Mouse (Mus musculus) intestine, embryonic 16.5 days (tissue): Measurements from ENCODE around the gene Bag3. TPM values are rescaled to one million over a fixed set of nuclear protein-coding genes. Genes with fewer than 3 reads are reported as not detected.

Experiments
- ATAC-seq: fragments of 200-750 bp; cut with Nextera tagmentation; 2 replicates; pipeline ENCODE4 v1.8.0; 2017; ENCODE audit warnings: moderate TSS enrichment, moderate library complexity
- H3K27ac ChIP-seq: fragments of 300-500 bp; sonication (generic); 2 replicates; pipeline ENCODE4 v1.5.1; 2014; ENCODE audit warnings: mild to moderate bottlenecking, low read length
- H3K27me3 ChIP-seq: fragments of 300-500 bp; sonication (generic); replicated peaks from 2 replicates; pipeline ENCODE4 v1.6.1; 2014; ENCODE audit warnings: low read length, control low read depth, mixed read lengths; ENCODE audit not compliant: control insufficient read depth, insufficient read depth
- H3K36me3 ChIP-seq: fragments of 300-500 bp; sonication (generic); 2 replicates; pipeline ENCODE4 v1.6.1; 2014; ENCODE audit warnings: low read length, control low read depth; ENCODE audit not compliant: control insufficient read depth, insufficient read depth
- H3K4me1 ChIP-seq: fragments of 300-500 bp; sonication (generic); 2 replicates; pipeline ENCODE4 v1.6.1; 2014; ENCODE audit warnings: low read length, control low read depth, mixed read lengths; ENCODE audit not compliant: control insufficient read depth, insufficient read depth
- H3K4me2 ChIP-seq: fragments of 300-500 bp; sonication (generic); 2 replicates; pipeline ENCODE4 v1.6.1; 2014; ENCODE audit warnings: low read depth, low read length, control low read depth
- H3K4me3 ChIP-seq: fragments of 300-500 bp; sonication (generic); 2 replicates; pipeline ENCODE4 v1.5.1; 2014; ENCODE audit warnings: mild to moderate bottlenecking, low read length
- H3K9ac ChIP-seq: fragments of 300-500 bp; sonication (generic); 2 replicates; pipeline ENCODE4 v1.6.1; 2014; ENCODE audit warnings: low read depth, low read length
- H3K9me3 ChIP-seq: fragments of 300-500 bp; sonication (generic); 2 replicates; pipeline ENCODE4 v1.6.1; 2016; ENCODE audit warnings: low read length, control low read depth; ENCODE audit not compliant: control insufficient read depth
- WGBS: fragments of 180-500 bp; shearing (Covaris S2); extraction: QIAGEN DNeasy Blood & Tissue Kit; methylation state at CpG from one replicate; pipeline ENCODE4 v1.1.7; 2014; 5-methylcytosine and 5-hydroxymethylcytosine counted together
- polyA plus RNA-seq: library from polyadenylated mRNA; unstranded; fragments of >200 nt; fragmentation: Nextera tagmentation; extraction: Ambion mirVana; gene quantifications from 2 replicates; pipeline ENCODE4 v1.2.1, GENCODE M21; 2015

Bag3 gene
- polyA plus RNA-seq, 1 experiment from 2014 or later = 11.3 TPM

GRCm38 (mm10) chr7:128532441-128533166 is 9.2 kb downstream of the Bag3 start:
- H3K4me2 ChIP-seq = no peak overlapping the region
- H3K9ac ChIP-seq = no peak overlapping the region
- H3K9me3 ChIP-seq = no peaks in the 10 kb centered on the region
- peaks cover 60% of the 10 kb centered on the region for H3K4me1 ChIP-seq
- H3K27ac ChIP-seq = 0 out of 2 replicates have a peak overlapping the region, but pooled peaks have one; percentile 31
- 67% methylated on average over 6 of the region's 6 CpGs for WGBS
- ATAC-seq = no peak
- H3K4me3 ChIP-seq = no peak overlapping the region
- no peaks in the 10 kb centered on the region for H3K27me3 ChIP-seq
- H3K36me3 ChIP-seq = no peaks in the 10 kb centered on the region

DNA sequence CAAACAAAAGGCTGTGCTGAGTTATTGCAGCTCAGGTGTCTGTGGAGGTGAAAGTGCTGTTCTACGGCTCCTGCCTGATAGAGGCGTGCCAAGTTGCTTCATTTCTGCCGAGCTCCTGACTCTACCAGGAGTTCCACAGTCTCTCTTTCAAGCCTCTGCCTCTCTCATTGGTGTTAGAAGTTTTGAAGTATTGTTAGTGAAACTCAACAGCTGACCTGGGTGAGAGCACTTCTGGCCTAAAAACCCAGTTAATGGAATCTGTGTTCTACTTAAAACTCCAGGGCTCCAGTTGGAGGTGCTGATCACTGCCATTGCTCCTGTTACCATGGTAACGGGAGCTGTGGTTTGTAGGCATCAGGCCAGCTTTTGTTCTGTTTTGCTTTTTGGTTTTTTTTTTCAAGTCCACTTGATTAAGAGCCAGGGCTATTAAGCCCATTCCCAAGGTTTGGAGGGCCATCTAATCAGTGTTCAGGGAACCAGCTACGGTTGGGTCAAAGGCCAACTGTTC is 11.6 kb downstream of the Bag3 start:
- Histone ChIP-seq H3K9ac (no peak overlapping the region), H3K36me3 (peaks cover 2% of the 10 kb centered on the region; the same call in 1 of the 2 replicates), H3K9me3 (no peaks in the 10 kb centered on the region), H3K27me3 (no peaks in the 10 kb centered on the region), H3K4me3 (no peak overlapping the region), H3K4me2 (no peak overlapping the region), H3K27ac (no peak overlapping the region), H3K4me1 (peaks cover 49% of the 10 kb centered on the region)
- 46% methylated on average over 5 of the region's 5 CpGs for WGBS
- peak; percentile 67 for ATAC-seq

DNA sequence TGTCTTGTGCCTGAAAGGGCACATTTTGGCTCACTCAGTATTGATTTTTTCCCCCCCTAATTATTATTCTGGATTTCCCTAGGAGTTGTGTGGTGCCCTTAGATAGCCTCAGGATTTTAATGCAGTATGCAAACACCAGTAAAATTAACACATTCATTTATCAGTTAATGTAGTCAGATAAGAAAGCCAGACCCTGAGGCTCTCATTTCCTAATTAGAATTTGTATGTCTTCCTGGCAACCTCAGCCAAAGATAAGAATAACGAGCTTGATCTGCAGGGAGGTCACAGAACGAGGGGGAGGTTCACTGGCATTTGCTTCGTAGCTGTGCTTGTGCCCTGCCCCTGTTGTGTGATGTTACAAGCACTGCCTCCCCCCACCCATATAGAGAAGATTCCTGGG is 12.7 kb downstream of the Bag3 start:
- Histone ChIP-seq H3K4me3 (no peak overlapping the region), H3K27ac (no peak overlapping the region), H3K9me3 (no peaks in the 10 kb centered on the region), H3K4me1 (peaks cover 38% of the 10 kb centered on the region), H3K36me3 (peaks cover 5% of the 10 kb centered on the region; the same call in 1 of the 2 replicates), H3K9ac (no peak overlapping the region), H3K4me2 (no peak overlapping the region), H3K27me3 (no peaks in the 10 kb centered on the region)
- no peak for ATAC-seq
- 32% methylated on average over 3 of the region's 3 CpGs for WGBS

- peaks cover 36% of the 10 kb centered on the region for H3K4me1 ChIP-seq
- no peak overlapping the region for H3K9ac ChIP-seq
- no peak for ATAC-seq
- no peak overlapping the region for H3K4me2 ChIP-seq
- H3K27ac ChIP-seq = no peak overlapping the region
- no peak overlapping the region for H3K4me3 ChIP-seq
- no peaks in the 10 kb centered on the region for H3K27me3 ChIP-seq
- no peaks in the 10 kb centered on the region for H3K9me3 ChIP-seq
- H3K36me3 ChIP-seq = peaks cover 5% of the 10 kb centered on the region; the same call in 1 of the 2 replicates
- WGBS = 76% methylated on average over 4 of the region's 4 CpGs
Measured at GRCm38 (mm10) chr7:128537676-128538075, 14.3 kb downstream of the Bag3 start.

GRCm38 (mm10) chr7:128538196-128538595 is 14.8 kb downstream of the Bag3 start:
- H3K4me1 ChIP-seq = peaks cover 35% of the 10 kb centered on the region
- H3K9me3 ChIP-seq = no peaks in the 10 kb centered on the region
- H3K4me3 ChIP-seq = no peak overlapping the region
- 49% methylated on average over 4 of the region's 4 CpGs for WGBS
- ATAC-seq = no peak
- no peak overlapping the region for H3K27ac ChIP-seq
- H3K27me3 ChIP-seq = no peaks in the 10 kb centered on the region
- no peak overlapping the region for H3K4me2 ChIP-seq
- H3K36me3 ChIP-seq = peaks cover 5% of the 10 kb centered on the region; the same call in 1 of the 2 replicates
- no peak overlapping the region for H3K9ac ChIP-seq

DNA sequence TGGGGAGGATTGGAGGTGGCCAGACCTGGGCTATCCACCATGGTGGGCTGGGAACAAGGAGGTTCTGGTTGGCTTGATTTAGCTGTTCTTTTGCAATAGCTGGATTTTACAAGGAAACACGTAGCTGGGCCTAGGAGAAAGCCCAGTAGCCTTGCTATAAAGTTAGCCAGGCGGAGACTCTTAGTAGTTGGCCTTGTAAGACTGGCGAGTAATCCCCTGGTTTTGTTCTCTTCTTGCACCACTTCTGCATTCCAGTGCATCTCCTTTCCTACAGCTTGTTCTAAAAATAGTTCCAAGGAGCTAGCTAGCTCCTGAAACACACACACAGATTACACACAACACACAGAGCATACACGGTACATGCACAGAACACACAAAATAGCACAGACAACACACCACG is 15.4 kb downstream of the Bag3 start:
- Histone ChIP-seq H3K27ac (no peak overlapping the region), H3K36me3 (peaks cover 5% of the 10 kb centered on the region; the same call in 1 of the 2 replicates), H3K9ac (no peak overlapping the region), H3K27me3 (no peaks in the 10 kb centered on the region), H3K4me3 (no peak overlapping the region), H3K4me2 (no peak overlapping the region), H3K4me1 (peaks cover 31% of the 10 kb centered on the region), H3K9me3 (no peaks in the 10 kb centered on the region)
- no peak for ATAC-seq
- 77% methylated on average over 5 of the region's 5 CpGs for WGBS

GRCm38 (mm10) chr7:128540111-128540510 is 16.7 kb downstream of the Bag3 start:
- Histone ChIP-seq H3K4me2 (no peak overlapping the region), H3K27me3 (no peaks in the 10 kb centered on the region), H3K4me1 (peaks cover 23% of the 10 kb centered on the region), H3K9ac (peak overlapping the region; percentile 9; the same call in 1 of the 2 replicates), H3K4me3 (no peak overlapping the region), H3K27ac (no peak overlapping the region), H3K36me3 (peaks cover 5% of the 10 kb centered on the region; the same call in 1 of the 2 replicates), H3K9me3 (no peaks in the 10 kb centered on the region)
- ATAC-seq = no peak
- 90% methylated on average over 13 of the region's 13 CpGs for WGBS

DNA sequence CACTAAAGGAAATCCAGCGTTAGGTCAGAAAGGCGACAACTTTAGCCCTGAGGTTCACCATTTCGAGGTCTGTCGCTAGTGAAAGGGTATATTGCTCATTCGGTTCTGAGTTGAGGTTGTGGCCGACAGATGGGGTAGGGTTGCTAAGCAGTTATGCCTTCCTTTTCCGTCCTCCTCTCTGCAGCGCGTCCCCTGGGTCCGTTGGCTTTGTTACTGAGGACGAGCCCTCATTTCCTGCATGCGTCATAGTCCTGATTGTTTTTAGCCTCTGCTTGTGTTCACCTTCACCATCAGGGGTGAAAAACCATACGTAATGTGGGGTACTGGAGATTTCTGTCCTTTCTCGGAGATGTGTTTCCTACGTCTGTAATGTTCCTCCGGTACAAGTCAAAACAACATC is 17.3 kb downstream of the Bag3 start:
- H3K9me3 ChIP-seq = no peaks in the 10 kb centered on the region
- WGBS = 82% methylated on average over 16 of the region's 16 CpGs
- no peak overlapping the region for H3K4me2 ChIP-seq
- H3K4me3 ChIP-seq = no peak overlapping the region
- H3K27ac ChIP-seq = 0 out of 2 replicates have a peak overlapping the region, but pooled peaks have one; percentile 25
- no peak overlapping the region for H3K9ac ChIP-seq
- H3K27me3 ChIP-seq = no peaks in the 10 kb centered on the region
- peaks cover 16% of the 10 kb centered on the region for H3K4me1 ChIP-seq
- peaks cover 5% of the 10 kb centered on the region for H3K36me3 ChIP-seq
- no peak for ATAC-seq

DNA sequence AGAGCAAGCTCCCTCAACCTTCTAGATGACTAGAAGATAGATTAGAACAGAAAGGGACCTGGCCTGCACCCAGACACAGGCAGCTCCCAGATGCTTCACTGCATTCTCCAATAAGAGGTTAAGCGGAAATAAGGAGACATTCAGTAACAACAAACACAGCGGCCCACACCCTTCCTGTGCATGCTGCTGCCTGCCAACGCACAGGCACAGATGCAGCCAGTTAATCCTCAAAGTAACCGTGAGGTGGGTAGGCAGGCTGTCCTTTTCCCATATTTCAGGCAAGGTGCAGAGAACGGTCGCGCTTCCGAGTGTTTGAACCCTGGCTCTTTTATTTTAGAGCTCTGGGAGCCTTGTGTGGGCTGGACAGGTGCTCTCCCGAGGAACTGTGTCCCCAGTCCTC is 17.8 kb downstream of the Bag3 start:
- Histone ChIP-seq H3K4me2 (no peak overlapping the region), H3K36me3 (peaks cover 10% of the 10 kb centered on the region), H3K4me1 (peaks cover 15% of the 10 kb centered on the region), H3K4me3 (no peak overlapping the region), H3K9me3 (no peaks in the 10 kb centered on the region), H3K27me3 (no peaks in the 10 kb centered on the region), H3K9ac (no peak overlapping the region), H3K27ac (0 out of 2 replicates have a peak overlapping the region, but pooled peaks have one; percentile 25)
- 76% methylated on average over 9 of the region's 9 CpGs for WGBS
- no peak for ATAC-seq
